Mouse (Mus musculus): Measurements from ENCODE around the gene Trmt10c. TPM values are rescaled to one million over a fixed set of nuclear protein-coding genes. Genes with fewer than 3 reads are reported as not detected.

Gene Trmt10c
- polyA plus RNA-seq (2017; shearing (Covaris generic)) = 43.0 TPM

DNA sequence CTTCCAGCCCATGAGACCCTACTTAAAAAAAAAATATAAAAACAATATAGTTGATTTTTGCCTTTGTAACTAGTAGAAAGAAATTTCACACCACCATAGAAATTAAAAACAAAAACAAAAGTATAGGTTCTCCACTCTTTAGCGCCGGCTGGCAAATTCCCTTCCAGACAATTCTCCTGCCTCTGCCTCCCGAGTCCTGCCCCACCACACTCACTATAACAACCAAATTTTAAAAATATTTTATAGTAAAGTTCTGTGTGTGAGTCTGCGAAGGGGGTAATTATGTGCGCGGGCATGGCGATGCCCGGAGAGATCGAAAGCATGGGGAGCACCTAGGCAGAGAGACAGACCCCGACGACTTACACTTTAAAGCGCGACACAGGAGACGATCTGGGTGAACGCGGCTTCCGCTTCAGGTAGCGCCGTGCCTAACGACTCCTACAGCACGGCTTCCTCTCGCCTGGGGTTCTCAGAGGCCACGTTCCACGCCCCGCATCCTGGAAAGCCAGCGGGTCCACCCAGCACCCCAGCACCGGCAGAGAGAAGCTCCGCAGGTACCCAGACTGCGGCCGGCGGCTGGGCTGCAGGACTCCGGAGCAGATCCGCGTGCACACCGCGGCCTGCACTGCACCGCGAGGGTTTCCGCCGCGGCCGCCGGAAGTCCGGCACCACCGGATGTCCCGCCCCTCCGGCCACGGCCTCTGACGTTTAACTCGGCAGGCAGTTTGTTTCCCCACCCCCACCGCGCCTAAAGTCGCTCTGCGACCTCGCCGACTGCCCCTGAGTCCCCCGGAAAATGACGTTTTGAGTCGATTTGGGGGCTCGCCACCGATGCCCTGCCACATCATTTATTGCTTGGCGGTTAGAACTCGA is at the start of gene Trmt10c:
Gene Trmt10c, minus strand, starts transcription at position 682 of the 873 bp plus-strand sequence.

GRCm38 (mm10) chr16:56048038-56048437 is 10.4 kb upstream of the Trmt10c start, which contains the start of gene Senp7:
Gene Senp7, plus strand, starts transcription at chr16:56048338.

GRCm38 (mm10) chr16:56029661-56030082 is 7.9 kb downstream of the Trmt10c start, which contains the start of gene Pcnp:
Gene Pcnp, minus strand, starts transcription at chr16:56029739.

Other genes starting within 250 kb of the Trmt10c start
- gene Nfkbiz, start 198.9 kb downstream of the Trmt10c start, polyA plus RNA-seq (2017; shearing (Covaris generic)) = 27.1 TPM
- 41.1 TPM for gene Nxpe3, start 142.5 kb downstream of the Trmt10c start, polyA plus RNA-seq (2017; shearing (Covaris generic))
- 45.2 TPM for gene Cep97, start 103.0 kb downstream of the Trmt10c start, polyA plus RNA-seq (2017; shearing (Covaris generic))
- 969 TPM for gene Rpl24, start 71.5 kb downstream of the Trmt10c start, polyA plus RNA-seq (2017; shearing (Covaris generic))
- 17.8 TPM for gene Zbtb11, start 63.9 kb downstream of the Trmt10c start, polyA plus RNA-seq (2017; shearing (Covaris generic))
- 111 TPM for gene Pcnp, start 8.1 kb downstream of the Trmt10c start, polyA plus RNA-seq (2017; shearing (Covaris generic))
- 71.7 TPM for gene Senp7, start 10.5 kb upstream of the Trmt10c start, polyA plus RNA-seq (2017; shearing (Covaris generic))
- 0.38 TPM for gene Impg2, start 166.5 kb upstream of the Trmt10c start, polyA plus RNA-seq (2017; shearing (Covaris generic))